Mouse (Mus musculus): ENCODE results near the gene Vezt.
A peak's percentile ranks its signal among the peaks of the same experiment; 100 is the strongest.

Vezt gene

DNA sequence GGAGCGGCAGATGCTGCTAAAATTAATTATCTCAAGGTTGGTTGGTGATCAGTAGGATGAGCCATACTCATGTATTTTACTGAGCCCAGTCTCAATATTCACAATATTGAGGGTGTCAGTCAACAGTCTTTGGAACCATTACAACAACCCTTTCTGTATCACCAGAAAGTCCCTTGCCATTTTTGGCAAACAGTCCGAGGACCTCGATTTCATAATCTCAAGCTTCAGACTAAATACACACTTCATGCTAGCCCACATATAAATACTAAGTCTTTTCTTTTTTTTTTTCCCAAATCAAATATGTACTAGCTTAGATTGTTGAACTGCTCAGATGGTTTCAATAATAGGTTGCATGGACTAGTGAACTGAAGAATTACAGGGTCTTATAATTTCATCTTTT is 84.6 kb downstream of the Vezt start:
- no peak for DNase-seq (ENCODE audit: low spot score)

DNA sequence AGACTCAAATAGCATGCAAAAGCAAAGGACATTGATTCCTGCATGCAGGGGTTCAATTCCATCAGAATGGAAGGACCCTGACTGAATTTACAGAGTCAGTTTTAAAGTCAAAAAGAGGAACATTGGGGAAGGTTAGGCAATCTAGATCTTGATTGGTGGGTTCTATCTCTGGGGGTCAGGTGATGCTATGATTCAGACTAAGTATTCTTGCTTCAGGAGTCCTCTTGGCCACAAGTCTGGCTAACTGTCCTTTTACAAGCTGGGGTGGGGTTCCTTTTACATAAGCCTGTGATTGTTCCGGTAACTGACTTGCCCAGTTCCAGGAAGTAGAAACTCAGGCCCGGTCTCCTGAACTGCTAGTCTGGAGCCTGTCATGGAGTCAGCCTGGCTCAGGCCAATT is 85.7 kb downstream of the Vezt start:
- no peak for DNase-seq (ENCODE audit: low spot score)

DNA sequence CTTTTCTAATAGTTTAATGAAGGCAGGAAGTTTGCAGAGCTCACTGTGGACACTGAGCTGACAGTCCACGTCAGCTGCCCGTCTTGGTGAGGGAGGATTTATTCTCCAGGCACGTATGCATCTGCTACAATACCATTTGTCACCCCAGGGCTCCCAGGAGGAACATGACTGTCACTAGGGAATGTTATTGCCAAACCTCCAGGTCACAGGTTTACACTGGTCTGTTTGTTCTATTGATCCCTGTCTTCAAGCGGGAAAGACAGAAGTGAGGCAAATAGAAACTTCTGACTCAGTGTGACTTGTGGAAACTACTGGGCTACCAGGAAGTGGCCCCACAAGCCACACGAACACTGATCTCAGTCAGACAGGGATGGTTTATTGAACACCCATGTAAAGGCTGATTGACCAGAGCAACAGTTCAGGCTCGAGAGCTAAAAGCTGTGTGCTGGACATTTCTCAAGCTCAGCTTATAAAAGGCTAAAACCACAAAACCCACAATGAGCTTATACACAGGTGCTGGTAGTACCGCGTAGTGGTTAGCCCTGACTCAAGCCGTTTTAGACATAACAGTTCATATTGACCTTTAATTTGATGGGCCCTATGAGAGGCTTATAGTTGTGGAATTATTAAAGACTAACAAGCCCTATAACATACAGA is 89.6 kb downstream of the Vezt start:
- no peak for DNase-seq (ENCODE audit: low spot score)

DNA sequence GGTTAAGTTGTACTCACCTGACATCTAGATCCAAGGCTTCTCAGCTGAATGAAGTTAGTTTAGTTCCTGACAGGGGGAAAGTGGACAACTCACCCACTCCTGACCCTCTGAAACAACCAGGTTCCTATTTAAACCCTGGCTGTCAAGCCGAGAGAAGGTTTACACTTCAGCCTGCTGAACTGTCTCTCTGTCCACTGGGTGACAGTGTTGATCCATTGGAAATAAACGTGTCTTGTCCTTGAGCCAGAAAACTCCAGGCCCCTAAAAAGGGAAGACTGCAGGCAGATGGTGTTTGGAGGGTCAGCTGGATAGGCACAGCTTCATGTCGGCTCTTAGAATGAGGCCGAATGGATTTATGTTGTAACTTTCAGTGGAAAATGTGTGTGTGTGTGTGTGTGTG is 90.3 kb downstream of the Vezt start:
- DNase-seq (ENCODE audit: low spot score), result no peak

DNA sequence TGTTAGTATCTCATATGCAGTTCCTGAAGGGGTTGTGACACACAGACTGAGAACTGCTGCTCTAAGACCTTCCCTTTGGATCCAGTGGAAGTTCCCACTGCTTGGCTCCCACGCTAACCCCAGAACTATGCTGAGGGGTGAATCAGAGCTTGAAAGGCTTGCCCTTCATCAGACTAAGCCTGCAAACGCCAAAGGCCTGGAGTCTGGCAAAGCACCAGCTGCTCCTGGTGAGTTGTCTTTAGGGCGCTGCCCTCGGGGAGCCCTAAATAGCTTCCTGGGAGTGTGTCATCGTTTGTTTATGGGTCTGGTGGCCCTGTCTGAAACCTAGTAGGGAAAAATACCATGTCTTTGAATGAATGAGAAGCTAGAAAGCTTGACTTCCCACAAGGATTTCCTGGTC is 91.4 kb downstream of the Vezt start:
- DNase-seq (ENCODE audit: low spot score), result no peak

DNA sequence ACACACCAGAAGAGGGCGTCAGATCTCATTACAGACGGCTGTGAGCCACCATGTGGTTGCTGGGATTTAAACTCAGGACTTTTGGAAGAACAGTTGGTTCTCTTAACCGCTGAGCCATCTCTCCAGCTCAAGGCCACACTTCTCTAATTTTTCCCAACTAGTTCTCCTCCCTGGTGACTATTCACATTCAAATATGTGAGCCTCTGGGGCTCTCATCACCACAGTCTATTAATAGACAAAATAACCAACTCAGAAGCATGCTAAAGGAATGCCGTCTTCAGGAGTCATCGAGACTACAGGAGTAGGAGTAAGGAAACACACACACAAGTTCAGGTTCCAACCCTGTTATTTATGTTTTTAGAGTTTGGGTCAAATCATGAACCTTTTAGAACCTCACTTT is 95.3 kb downstream of the Vezt start:
- DNase-seq (ENCODE audit: low spot score), result no peak

DNA sequence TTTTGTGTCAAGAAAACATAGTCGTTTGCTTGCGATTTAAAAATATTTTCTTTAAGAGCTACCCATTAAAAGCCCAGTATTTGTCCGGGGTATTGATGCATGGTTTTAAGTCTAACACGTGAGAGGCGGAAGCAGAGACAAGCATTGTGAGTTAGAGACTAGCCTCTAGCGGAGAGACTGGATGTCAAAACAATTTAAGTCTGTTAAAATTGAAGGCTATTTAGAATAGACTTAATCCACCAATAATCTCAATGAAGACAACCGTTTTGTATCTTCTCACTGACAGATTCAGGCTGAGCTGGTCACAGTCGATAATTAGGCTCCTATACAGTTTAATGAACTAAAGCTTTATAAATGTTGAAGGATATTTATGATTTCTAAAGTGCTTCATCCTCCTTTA is 95.9 kb downstream of the Vezt start:
- no peak for DNase-seq (ENCODE audit: low spot score)

DNA sequence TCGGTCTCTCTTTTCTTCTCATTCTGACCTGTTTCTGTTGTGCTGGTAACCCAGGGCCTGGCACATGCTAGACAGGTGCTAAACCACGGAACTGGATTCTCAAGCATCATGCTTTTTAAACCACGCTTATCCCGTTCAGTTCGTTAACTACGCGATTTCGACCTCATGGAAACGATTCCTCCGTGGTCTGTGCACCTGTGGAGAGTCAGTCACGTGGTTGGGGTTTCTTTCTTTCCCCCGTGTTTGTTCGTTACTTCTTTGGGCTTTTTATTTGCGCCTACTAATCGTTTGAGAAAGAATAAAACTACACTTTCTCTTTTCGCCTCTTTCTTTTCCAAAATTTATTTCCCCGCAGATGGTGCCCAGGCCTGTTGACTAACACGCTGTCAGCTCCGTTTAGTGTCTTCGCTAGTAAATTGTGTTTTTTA is 96.8 kb downstream of the Vezt start:
- no peak for DNase-seq (ENCODE audit: low spot score)

DNA sequence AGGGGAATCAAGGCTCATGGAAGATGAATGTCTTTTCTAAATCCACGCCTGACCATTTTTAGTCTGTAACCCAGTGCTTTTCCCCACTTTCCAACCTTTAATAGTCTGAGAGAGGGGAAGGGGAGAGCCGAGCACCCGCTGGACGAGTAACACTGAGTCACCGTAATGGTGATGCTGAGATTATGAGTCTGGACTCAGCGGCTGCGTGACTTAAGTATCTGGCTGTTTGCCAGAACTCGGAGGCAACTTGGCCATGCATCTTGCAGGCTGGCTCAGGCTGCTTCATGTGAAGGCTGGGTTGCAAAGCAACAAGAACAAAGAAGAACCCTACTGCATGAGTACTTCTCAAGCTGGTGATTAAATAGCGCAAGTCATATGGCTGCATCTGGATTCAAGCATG is 101.6 kb downstream of the Vezt start:
- peak; percentile 33 for DNase-seq (ENCODE audit: low spot score)

DNA sequence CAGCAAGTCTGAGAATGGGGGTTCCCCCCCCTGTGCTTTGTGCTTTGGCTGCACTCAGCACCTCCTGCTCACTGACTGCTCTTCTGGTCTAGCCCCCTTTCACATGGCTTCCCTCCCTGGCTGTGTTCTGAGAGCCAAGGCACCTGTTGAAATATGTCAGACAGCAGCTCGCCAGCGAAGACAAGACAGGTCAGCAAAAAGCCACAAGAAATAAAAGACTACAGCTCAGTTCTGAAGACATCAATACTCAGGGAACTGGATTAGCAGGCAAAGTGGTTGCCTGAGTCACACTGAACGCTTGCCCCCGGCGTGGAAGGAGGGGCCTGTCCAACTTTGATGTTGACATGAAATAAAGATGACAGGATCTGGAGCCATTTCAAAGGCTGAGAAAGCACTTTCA is 102.8 kb downstream of the Vezt start:
- DNase-seq (ENCODE audit: low spot score), result no peak

DNA sequence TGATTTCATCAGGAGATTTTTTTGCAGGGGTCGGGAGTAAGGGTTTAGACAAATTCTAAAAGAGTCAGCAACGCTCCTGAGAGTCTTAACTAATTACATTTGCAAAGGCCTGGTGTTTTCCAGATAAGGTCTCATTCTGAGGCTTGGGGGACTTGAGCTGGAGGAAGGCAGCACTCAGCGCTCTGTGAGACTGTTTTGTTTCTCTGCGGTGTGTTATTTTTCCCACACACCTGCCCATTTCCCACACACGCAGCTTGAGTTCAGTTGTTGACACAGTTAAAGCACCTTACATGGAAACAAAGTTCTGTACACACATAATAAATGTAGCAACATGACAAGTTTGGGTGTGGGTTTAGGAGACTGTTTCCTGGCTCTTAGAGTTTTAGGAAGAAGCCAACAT is 103.6 kb downstream of the Vezt start:
- DNase-seq (ENCODE audit: low spot score), result no peak

DNA sequence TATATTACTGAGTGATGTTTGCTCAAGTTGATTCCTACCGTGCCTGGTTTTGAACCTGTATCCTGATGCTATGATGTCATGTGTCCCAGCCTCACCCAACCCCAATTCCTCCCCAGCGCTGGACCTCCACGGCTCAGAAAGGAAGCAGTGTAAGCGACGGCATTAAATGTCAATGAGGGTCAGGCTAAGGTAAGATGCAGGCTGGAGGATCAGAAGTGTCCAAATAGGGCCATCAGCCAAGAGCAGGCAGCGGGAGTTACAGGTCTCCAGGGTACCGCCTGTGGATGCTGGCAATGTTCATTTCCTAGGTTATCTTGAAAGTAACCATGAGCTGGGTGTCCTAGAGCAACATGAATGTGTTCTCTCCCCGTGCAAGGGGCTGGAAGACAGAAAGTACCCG is 104.2 kb downstream of the Vezt start:
- DNase-seq (ENCODE audit: low spot score), result no peak

DNA sequence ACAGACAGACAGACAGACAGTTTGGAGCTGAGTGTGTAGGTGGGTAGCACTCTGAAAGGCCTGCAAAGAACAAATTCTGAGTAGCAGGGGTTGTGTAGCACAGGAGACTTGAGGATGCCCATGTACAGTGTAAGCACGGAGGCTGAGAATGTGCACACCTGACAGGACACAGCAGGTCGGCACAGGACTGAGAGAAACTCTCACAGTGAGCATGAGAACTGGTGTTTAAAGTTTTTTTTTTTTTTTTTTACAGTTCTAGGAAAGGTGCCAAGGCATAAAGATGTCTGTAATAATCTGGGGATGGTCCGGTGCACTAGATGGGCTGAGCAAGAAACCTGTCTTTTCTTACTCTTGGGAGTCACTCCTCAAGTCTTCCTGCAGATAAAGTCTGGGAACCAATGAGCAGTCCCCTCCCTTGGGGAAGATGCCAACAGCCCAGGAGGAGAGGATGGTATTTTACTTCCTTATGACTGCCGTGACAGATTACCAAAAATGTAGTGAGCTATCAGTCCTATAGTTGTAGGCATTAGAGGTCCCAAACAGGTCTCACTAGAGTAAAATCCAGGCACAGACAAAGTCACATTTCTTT is 105.3 kb downstream of the Vezt start:
- DNase-seq (ENCODE audit: low spot score), result no peak

DNA sequence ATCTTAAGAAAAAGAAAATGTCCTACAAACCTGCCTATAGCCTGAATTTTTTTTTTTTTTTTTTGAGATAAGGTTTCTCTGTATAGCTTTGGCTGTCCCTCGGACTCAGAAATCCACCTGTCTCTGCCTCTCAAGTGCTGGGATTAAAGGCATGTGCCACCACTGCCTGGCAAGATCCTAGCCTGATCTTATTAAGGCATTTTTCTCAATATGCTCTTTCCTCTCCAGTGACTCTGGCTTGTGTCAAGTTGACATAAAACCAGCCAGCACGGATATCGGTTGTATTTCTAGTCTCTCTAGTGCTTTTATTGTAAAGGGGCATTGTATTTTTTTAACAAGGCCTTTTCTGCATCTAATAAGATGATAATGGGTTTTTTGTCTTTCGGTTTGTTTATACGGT is 111.0 kb downstream of the Vezt start:
- DNase-seq (ENCODE audit: low spot score), result no peak

DNA sequence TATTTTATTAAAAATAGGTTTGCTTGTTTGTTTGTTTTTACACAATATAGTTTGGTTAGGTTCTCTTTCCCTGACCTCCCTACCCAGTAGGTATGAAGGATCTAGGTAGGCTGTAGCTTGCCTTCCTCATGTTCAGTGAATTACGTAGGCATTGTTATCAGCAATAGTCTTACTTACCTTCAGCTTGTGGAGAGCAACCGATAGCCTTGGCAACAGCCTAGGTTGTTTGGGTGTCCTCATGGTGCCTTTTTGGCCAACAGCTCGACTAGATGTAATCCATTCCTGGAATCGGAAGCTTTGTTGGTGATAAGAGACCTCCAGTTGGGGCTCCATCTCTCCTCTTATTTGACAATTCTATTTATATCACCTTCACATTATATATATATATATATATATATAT is 114.5 kb downstream of the Vezt start:
- DNase-seq (ENCODE audit: low spot score), result no peak

DNA sequence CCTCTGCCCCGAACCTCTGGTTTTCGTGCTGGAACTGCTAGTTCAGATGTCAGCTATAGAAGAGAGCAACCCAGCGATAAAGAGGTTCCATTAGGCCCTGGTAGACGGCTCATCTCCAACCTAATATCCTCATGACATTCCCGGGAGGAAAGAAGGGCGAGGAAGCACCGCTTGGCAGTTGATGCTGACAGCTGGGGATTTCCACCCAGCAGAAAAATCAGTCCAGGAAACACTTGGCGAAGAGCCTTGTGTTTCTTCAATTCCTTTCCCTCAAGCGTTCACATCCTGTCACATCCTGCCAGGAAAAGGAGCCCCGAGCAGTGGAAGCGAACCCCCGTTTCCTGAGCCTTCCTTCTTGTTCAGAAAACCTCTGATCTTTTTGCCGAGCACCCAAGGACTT is 116.4 kb downstream of the Vezt start:
- DNase-seq (ENCODE audit: low spot score), result no peak

DNA sequence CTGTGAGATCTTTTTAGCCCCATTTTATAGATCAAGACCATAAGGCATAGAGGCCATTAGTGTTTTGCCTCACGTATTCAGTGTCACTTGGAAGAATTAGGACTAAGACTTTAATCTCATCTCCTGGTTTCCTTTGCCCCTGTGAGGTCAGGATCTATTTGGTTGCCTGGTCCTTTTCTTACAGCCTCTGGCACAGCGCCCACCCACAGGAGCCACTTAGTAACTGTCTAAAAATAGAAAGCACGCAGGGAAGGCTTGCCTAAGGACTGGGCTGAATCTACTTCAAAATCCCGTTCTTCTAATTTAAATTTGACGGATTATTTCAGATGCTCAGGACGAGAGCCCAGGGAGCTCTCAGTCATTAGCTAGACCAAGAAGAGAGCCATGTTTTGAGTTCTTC is 116.9 kb downstream of the Vezt start:
- DNase-seq (ENCODE audit: low spot score), result no peak

DNA sequence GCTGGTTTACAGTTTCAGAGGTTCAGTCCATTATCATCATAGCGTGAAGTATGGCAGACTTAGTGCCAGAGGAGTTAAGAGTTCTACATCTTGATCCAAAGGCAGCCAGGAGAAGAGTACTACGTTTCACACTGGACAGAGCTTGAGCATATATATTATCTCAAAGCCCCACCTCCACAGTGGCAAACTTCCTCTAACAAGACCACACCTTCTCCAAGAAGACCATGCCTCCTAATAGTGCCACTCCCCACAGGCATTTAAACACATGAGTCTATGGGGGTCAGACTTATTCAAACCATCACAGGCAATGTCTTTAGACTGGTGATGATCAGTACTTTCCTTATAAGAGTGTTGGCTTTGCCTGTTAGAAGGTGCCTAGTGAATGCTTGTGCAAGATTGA is 117.5 kb downstream of the Vezt start:
- no peak for DNase-seq (ENCODE audit: low spot score)

DNA sequence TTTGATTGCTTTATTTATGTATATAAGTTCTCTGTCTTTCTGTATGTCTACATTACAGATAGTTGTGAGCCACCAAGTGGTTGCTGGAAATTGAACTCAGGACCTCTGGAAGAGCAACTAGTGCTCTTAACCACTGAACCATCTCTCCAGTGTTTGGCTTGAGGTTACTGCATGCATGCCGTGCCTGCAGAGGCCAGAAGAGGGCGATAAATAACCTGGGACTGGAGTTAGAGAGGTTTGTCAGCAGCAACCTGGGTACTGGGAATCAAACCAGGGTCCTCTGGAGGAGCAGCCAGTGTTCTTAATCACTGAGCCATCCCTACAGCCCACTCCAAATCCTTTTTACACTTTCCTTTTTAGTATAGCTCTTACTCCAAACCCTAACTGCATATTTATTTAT is 118.8 kb downstream of the Vezt start:
- DNase-seq (ENCODE audit: low spot score), result no peak

DNA sequence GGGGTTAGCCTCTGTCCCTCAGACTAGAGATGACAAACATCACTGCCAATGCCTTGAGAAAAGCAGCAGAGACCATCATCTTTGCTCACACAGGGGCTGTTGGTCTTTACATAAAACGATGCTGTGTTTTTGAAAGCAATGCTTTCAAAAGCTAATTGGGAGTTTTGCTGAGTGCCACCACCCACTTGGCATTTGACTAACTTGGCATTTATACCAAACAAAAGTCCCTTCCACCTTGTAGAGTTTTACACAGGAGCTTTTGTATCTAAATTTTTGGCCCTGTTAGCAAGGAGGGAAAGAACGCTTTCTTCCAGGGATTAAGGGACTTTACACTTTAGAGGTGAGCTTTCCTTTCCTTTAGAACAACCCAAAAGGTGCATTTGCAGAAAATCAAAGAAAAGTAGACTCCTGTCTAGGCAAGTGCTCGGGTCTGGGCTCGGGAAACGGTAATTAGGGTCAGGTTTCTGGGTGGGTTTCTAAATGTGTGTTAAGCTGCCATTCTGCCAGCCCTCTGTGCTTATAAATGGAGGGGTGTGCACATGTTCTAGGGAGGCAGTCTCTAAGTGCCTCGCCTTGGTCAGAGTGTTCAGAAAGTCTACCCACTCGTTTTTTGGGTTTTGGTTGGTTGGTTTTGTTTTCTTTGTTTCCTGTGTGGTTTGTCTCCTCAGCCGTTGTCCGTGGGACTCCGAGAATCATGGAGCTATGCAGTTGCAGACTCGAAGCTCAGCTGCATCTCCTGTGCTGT is 119.9 kb downstream of the Vezt start:
- no peak for DNase-seq (ENCODE audit: low spot score)

DNA sequence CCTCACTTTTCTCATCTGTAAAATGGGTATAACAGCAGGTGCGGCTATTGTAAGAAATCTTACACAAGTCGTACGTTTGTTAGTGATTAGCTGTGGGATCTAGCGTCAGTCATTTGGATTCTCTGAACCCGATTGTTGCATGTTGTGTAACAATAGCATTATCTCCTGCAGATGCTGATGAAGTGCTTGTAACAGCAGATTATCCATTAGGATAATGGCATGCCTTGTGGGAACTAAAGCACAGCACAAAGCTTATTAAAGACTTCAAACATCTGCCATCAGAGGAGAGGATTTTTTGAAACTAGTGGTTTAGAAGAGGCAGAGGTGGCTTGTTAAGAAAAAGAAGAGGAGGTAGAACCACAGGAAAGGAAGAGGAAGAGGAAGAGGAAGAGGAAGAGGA is 122.1 kb downstream of the Vezt start:
- no peak for DNase-seq (ENCODE audit: low spot score)

DNA sequence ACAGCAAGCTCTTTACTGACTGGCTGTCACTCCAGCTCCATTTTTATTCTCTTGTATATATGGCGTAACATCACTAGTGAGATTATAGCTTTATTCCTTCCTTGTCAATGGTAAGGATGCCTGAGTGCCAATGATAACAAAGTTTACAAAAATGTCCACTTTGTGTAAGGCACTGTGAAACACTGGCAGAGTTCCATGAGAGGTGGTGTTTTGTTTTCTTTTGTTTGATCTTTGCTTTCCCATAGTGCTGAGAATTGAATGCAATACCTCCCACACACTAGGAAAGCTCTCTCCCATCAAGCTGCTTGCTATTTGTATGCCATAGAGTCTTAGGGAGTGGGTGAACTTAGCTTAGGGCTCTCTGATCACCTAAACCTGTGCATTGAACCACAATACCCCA is 122.7 kb downstream of the Vezt start:
- DNase-seq (ENCODE audit: low spot score), result no peak

DNA sequence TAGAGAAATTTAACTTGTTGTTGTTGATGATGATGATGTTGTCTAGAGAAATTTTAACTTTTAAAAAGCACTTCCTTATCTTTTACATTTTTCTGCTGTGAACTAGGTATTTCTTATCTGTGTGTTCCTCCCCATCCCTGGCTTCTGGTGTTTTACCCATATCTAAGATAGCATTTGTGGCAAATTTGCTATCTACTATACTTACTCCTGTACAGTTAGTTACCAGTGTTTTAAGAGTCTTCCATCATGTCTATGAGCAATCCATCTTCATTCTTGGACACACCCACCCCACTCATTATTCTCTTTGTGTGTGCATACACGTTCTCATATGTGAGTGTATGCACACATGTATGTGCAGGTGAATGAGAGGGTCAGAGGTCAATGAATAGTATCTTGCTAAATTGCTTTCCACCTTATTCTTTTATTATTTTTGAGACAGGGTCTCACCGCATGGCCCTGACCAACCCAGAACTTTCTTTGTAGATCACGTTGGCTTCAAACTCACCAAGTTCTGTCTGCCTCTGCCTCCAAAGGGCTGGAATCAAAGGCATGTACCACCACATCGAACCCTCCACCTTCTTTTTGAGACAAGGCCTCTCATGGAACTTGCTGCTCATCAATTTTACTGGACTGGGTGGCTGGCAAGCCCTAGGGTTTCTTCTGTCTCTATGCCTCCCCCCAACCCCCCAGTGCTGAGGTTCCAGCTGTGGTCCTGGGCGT is 123.3 kb downstream of the Vezt start:
- DNase-seq (ENCODE audit: low spot score), result no peak
